Mouse (Mus musculus) megakaryocyte, embryonic 14.5 days (primary cell): ENCODE measurements around the gene Sult2b1. TPM values are rescaled to one million over a fixed set of nuclear protein-coding genes. Genes with fewer than 3 reads are reported as not detected.

Experiments
- H3K27me3 ChIP-seq: replicated peaks from 2 replicates; pipeline ENCODE3; 2012; ENCODE audit warnings: inconsistent platforms
- H3K36me3 ChIP-seq: replicated peaks from 2 replicates; pipeline ENCODE3; 2012; ENCODE audit warnings: low read length, inconsistent platforms, mixed read lengths
- H3K4me1 ChIP-seq: 2 replicates; pipeline ENCODE4 v1.6.1; 2012; ENCODE audit warnings: inconsistent platforms
- H3K4me3 ChIP-seq: replicated peaks from 2 replicates; pipeline ENCODE3; 2012; ENCODE audit warnings: moderate library complexity, mild to moderate bottlenecking, inconsistent platforms
- H3K9me3 ChIP-seq: 2 replicates; pipeline ENCODE4 v1.6.1; 2012; ENCODE audit warnings: inconsistent platforms
- FLI1 ChIP-seq: IDR thresholded peaks from 2 replicates; pipeline ENCODE4 v1.6.1; 2012; ENCODE audit warnings: low read length, inconsistent platforms, mixed read lengths
- GATA1 ChIP-seq: IDR thresholded peaks from 3 replicates; pipeline ENCODE4 v1.6.1; 2012; ENCODE audit warnings: mixed read lengths, low read length, inconsistent platforms, borderline replicate concordance
- polyA plus RNA-seq: library from polyadenylated mRNA; stranded (reverse); fragments of >175 nt; gene quantifications from 2 replicates; pipeline ENCODE4 v1.2.3, GENCODE M21; 2012; ENCODE audit warnings: low replicate concordance; ENCODE audit not compliant: insufficient read depth

The Sult2b1 gene
- polyA plus RNA-seq, 1 experiment = 1.00 TPM

DNA sequence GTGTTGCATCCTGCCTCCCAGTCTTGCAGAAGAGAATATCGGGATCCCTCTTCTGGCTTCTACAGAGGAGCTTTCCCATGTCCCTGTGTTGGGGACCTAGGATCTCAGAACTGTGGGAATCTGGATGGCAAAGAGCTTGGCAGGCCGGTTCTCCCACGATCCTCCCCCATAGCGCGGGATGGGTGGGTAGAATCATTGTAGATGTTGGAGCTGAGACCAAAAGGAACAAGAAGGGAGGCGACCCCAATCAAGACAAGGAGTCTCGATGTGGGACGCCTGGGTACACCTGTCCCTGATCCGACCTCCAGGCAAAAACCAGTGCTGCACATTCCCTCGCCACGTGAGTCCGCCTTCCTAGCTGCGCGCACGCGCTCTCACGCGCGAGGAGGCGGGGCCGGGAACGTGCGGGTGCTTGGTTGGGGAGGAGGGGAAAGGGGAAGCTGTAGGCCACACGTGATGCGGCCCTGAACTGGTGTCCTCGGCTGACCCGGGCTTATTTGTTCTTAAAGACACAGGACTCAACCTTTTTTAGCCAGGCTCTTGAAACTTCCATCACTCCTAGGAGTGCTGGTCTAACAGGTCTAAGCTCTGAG, 77.0 kb downstream of the Sult2b1 start:
- H3K36me3 ChIP-seq = peaks cover 43% of the 10 kb centered on the region
- H3K4me1 ChIP-seq = peaks cover 92% of the 10 kb centered on the region
- no peaks in the 10 kb centered on the region for H3K27me3 ChIP-seq
- H3K9me3 ChIP-seq = no peaks in the 10 kb centered on the region
- TF ChIP-seq FLI1 (no peak), GATA1 (no peak)
- peak overlapping the region; percentile 94 for H3K4me3 ChIP-seq

DNA sequence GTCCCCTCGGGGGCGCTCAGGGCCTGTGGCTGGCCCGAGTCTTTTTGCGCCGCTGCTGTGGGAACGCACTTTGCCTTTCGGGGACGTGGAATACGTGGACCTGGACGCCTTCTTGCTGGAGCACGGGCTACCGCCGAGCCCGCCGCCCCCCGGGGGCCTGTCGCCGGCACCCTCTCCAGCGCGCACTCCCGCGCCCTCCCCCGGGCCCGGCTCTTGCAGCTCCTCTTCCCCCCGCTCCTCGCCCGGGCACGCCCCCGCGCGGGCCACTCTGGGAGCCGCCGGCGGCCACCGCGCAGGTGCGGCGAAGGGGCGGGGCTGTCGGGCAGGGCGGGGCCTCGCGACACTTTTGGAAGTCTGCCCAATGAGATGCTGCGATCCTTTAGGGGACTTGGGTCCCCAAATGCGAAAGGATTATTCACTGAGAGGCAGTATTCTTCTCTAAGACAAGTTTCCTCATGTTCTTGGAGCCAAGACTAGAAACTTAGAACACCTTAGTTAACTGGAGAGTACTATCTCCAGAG, 77.7 kb downstream of the Sult2b1 start:
- Histone ChIP-seq H3K36me3 (peaks cover 36% of the 10 kb centered on the region), H3K27me3 (no peaks in the 10 kb centered on the region), H3K4me1 (peaks cover 88% of the 10 kb centered on the region), H3K9me3 (no peaks in the 10 kb centered on the region), H3K4me3 (peak overlapping the region; percentile 94)
- TF ChIP-seq FLI1 (no peak), GATA1 (no peak)

DNA sequence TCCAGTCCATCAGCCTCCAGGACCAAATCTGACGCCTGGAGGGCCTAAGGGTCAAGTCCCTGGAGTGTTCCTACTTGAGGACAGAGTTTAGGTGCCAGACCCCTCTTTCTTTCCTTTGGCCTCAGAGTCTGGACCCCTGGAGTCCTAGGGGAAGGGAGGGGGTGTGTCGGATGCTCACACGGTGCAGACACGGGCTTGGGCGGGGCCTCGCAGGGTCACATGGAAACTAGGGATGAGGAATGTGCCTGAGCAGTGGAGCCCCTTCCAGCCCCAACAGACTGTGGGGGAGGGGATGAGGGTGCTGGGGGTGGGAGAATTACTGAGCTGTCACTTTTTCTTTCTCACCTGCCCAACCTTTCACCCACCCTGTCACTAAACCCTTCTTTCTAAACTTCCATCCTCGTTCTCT, 78.6 kb downstream of the Sult2b1 start:
- peaks cover 27% of the 10 kb centered on the region for H3K36me3 ChIP-seq
- no peak for TF ChIP-seq GATA1
- TF ChIP-seq FLI1 = no peak
- peak overlapping the region; percentile 94 for H3K4me3 ChIP-seq
- H3K4me1 ChIP-seq = peaks cover 86% of the 10 kb centered on the region
- no peaks in the 10 kb centered on the region for H3K27me3 ChIP-seq
- H3K9me3 ChIP-seq = no peaks in the 10 kb centered on the region

DNA sequence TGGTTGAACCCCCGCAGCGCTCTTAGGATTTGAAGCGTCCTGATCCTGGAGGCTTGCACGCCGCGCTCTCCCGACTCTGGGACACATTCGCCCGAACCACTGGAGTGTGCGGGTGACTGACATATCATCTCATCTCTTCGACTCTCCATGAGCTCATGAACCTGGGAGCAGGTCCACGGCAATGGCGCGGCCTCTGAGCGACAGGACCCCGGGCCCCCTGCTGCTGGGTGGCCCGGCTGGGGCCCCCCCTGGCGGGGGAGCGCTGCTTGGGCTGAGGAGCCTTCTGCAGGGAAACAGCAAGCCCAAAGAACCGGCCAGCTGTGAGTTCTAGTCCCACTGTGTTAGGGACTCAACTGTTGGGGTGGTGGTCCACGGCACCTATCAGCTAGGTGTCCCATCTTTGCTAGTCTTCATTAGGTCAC, 79.0 kb downstream of the Sult2b1 start:
- TF ChIP-seq GATA1 = no peak
- TF ChIP-seq FLI1 = no peak
- no peaks in the 10 kb centered on the region for H3K9me3 ChIP-seq
- peak overlapping the region; percentile 94 for H3K4me3 ChIP-seq
- peaks cover 23% of the 10 kb centered on the region for H3K36me3 ChIP-seq
- peaks cover 86% of the 10 kb centered on the region for H3K4me1 ChIP-seq
- H3K27me3 ChIP-seq = peaks cover 2% of the 10 kb centered on the region

DNA sequence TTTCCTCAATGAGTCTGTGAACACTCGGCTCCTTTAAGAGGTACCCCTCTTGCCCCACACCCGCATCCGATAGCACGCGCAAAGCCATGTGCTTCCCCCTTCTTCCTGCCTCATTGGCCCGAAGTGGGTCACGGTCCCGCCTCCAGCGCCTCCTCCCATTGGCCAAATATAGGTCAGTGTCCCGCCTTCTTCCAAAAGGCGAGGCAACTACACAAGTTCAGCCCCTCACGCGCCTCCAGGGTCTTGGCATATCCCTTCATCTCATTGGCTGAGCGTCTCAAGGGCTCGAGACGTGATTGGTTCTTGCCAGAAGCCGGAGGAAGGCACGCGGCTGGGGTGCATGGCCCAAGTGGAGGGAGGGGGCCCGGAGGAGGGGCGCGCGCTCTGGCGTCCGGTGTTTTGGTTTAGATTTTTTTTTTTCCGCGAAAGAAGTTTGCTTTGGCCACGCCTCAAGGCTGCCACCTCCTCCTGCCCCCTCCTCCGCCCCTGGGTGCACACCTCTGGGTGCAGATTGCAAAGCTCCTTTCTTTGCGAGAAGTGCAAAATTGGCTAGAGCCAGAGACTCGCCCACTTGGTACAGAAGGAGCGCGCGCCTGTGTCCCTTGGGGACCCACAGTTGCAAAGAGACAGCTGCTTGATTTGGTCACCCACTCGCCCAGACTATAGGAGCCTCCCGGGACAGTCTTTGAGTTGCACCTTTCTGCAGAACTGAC, 79.6 kb downstream of the Sult2b1 start, which contains the start of gene Dbp:
TSS of gene Dbp (plus strand) at position 359 of the 713 bp plus-strand sequence.
- Histone ChIP-seq H3K27me3 (peaks cover 8% of the 10 kb centered on the region), H3K4me3 (peak within 1 kb of the TSS; percentile 94), H3K36me3 (peaks cover 18% of the 10 kb centered on the region), H3K4me1 (peaks cover 86% of the 10 kb centered on the region), H3K9me3 (no peaks in the 10 kb centered on the region)
- TF ChIP-seq FLI1 = no peak
- no peak for TF ChIP-seq GATA1

DNA sequence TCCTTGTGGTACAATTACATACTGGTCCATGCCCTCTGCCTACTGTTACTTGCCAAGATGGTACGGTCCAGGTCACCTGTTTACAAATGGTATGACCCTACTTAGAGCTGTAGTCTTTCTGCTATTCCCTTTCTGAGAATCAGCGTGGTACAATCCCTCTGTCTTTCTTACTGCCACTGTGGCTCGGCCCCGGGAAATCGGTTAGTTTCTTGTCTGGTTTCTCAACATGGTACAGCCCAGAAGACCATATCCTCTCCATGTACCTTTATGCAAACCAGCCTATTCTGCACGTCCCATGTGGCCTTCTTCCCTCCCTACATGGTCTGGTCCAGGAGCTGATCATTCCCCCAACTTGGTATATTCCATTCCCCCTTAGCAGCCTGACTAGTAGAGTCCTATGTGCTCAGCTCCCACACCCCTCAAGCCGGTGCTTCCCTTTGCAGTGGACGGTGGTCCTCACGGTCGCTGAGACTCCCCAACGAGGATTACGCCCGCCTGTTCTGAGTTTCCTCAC, 80.4 kb downstream of the Sult2b1 start:
- Histone ChIP-seq H3K4me1 (peaks cover 86% of the 10 kb centered on the region), H3K9me3 (no peaks in the 10 kb centered on the region), H3K4me3 (peak overlapping the region; percentile 94), H3K27me3 (peaks cover 16% of the 10 kb centered on the region), H3K36me3 (peaks cover 10% of the 10 kb centered on the region)
- TF ChIP-seq GATA1 (no peak), FLI1 (no peak)

DNA sequence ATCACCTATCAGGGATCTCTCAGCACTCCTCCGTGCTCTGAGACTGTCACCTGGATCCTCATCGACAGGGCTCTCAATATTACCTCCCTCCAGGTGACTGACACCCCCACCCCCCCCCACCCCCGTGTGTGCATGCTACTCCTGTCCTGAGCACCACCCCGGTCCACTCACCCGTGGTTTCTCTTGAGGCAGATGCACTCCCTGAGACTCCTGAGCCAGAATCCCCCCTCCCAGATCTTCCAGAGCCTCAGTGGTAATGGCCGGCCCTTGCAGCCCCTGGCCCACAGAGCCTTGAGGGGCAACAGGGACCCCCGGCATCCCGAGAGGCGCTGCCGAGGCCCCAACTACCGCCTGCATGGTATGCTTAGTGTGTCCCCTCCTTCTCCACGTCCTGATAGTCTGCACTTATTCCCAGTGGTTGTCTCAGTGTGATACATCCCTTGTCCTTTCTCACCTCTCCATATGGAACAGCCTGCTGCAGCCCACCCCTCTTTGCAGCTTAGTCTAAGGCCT, 80.9 kb downstream of the Sult2b1 start:
- Histone ChIP-seq H3K4me1 (peaks cover 84% of the 10 kb centered on the region), H3K9me3 (no peaks in the 10 kb centered on the region), H3K27me3 (peaks cover 21% of the 10 kb centered on the region), H3K4me3 (peak overlapping the region; percentile 94), H3K36me3 (peaks cover 4% of the 10 kb centered on the region)
- TF ChIP-seq FLI1 = no peak

DNA sequence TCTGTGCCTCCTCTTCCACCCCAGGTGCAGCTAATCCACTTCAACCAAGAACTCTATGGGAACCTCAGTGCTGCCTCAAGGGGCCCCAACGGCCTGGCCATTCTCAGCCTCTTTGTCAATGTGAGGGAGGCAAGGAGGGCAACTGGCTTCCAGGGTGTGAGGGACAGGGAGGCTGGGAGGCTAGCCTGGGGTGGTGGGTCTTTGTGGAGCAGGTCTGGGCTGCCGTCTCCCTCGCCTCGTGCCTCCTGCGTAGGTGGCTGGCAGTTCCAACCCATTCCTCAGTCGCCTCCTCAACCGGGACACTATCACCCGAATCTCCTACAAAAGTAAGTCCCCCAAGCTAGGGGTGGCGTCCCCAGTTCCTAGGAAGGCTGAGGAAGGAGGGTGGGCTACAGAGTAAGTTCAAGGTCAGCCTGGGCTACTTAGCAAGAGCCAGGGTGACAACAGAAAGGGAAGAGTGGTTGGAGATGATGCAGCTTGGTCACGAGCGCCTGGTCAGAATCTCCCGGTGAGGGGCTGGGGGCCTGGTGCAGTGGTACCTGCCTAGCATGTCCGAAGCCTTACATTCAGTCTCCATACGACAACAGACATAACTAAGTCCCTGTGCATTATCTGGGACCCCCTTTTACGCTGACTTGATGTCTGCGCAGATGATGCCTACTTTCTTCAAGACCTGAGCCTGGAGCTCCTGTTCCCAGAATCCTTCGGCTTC, 81.5 kb downstream of the Sult2b1 start:
- H3K27me3 ChIP-seq = peaks cover 25% of the 10 kb centered on the region
- H3K36me3 ChIP-seq = no peaks in the 10 kb centered on the region
- peaks cover 81% of the 10 kb centered on the region for H3K4me1 ChIP-seq
- no peak for TF ChIP-seq FLI1
- no peak for TF ChIP-seq GATA1
- no peak overlapping the region for H3K4me3 ChIP-seq
- no peaks in the 10 kb centered on the region for H3K9me3 ChIP-seq

DNA sequence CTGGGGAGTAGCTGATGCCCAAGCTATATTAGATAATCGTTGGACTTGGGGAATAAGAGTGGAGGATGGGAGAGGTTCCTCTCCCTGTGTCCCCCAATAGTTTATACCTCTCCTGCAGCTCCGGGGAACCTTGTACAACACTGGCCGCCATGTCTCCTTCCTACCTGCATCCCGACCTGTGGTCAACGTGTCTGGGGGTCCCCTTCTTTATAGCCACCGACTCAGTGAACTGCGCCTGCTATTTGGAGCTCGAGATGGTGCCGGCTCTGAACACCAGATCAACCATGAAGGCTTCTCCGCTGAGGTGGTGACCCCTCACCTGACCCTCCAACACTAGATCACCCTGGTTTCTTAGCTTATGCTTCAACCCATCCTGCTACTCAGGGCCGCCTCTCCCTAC, 82.2 kb downstream of the Sult2b1 start:
- Histone ChIP-seq H3K9me3 (no peaks in the 10 kb centered on the region), H3K4me1 (peaks cover 74% of the 10 kb centered on the region), H3K4me3 (no peak overlapping the region), H3K36me3 (no peaks in the 10 kb centered on the region), H3K27me3 (peaks cover 28% of the 10 kb centered on the region)
- TF ChIP-seq FLI1 (no peak), GATA1 (no peak)
